Mouse (Mus musculus) gastrocnemius, adult 18-20 months (tissue): ENCODE data around the gene Ikzf3. TPM values are rescaled to one million over a fixed set of nuclear protein-coding genes. Genes with fewer than 3 reads are reported as not detected.

Source experiments
- DNase-seq: peaks from one replicate; pipeline ENCODE4 v3.0.0; 2021; ENCODE audit warnings: low spot score
- total RNA-seq, 2 experiments: library from RNA; stranded (reverse); gene quantifications; 2 replicates each; pipeline ENCODE4 v1.2.3; 2021

Ikzf3 gene
- total RNA-seq, 2 experiments from 2014 or later: 0.14 TPM; not detected in 1

DNA sequence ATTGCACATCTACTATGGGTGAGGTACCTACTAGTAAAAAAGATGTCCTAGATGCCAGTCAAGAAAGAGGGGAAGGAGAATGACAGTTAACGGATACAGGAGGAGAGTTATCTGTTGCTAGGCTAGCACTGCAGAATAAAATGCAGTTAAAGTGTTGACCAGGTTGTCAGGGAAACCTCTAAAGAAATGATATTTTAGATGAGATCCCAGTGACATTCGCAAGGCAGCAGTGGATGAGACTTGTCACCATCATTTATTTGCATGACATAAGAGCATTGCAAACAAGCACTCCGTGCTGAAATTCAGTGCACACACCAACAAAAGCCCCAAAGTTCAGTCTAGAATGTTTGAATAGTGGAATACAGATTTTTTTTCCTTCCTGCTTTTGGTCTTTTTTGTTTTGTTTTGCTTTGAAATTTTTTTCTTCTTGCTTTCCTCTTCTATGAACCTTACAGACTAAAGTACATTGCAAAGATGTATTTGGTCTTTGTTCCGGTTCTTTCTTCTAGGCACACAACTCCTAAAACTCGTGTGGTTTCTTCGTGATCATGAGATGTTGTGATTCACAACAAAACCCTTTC lies 32.4 kb downstream of the Ikzf3 start:
- no peak for DNase-seq

DNA sequence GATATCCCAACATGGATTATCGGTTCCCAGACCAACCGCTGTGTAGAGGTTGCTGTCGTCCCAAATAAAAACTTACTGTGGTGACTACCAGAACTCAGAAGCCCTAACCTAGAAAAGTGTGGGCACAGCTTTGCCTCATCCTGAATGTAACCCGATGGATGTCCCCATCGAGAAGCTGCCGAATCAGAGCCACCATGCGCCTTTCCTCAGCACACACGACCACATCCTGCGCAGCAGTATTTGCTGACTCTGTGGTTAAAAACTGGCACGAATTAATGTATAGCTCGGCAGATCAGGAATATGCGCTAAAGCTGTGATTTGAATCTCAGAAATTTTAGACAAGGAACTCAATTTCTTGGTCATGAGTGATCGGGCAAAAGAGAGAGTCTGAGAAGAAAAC lies 33.0 kb downstream of the Ikzf3 start:
- DNase-seq: no peak

- no peak for DNase-seq
Measured at GRCm38 (mm10) chr11:98510125-98510524, 35.7 kb downstream of the Ikzf3 start.

GRCm38 (mm10) chr11:98509434-98509833 lies 36.4 kb downstream of the Ikzf3 start:
- DNase-seq: peak; percentile 55

GRCm38 (mm10) chr11:98504926-98505325 lies 40.9 kb downstream of the Ikzf3 start:
- DNase-seq: no peak

- DNase-seq: peak; percentile 3
Measured at GRCm38 (mm10) chr11:98497388-98498288, 48.2 kb downstream of the Ikzf3 start.

DNA sequence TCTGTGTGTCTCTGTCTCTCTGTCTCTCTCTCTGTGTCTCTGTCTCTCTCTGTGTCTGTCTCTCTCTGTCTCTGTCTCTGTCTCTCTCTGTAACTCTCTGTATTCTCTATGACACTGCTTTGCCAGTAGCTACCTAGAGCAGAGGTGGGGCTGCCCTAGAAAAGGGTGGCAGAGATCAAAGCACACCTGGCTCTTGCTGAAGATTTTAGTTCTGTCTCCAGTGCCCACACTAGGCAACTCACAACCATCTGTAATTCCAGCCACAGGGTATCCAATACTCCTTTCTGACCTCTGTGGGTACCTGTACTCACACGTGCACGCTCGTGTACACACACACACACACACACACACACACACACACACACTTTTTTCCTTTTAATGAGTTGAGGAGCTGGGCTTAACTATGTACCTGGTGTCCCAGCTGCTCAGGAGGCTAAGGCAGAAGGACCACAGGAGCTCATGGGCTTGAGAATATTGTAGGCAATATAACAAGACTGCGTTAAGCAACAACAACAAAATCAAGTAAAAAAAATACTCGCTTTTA lies 50.6 kb downstream of the Ikzf3 start:
- no peak for DNase-seq

- no peak for DNase-seq
Measured at GRCm38 (mm10) chr11:98493394-98493793, 52.4 kb downstream of the Ikzf3 start.

GRCm38 (mm10) chr11:98492959-98493358 lies 52.9 kb downstream of the Ikzf3 start:
- DNase-seq: no peak

GRCm38 (mm10) chr11:98491571-98491970 lies 54.3 kb downstream of the Ikzf3 start:
- no peak for DNase-seq

DNA sequence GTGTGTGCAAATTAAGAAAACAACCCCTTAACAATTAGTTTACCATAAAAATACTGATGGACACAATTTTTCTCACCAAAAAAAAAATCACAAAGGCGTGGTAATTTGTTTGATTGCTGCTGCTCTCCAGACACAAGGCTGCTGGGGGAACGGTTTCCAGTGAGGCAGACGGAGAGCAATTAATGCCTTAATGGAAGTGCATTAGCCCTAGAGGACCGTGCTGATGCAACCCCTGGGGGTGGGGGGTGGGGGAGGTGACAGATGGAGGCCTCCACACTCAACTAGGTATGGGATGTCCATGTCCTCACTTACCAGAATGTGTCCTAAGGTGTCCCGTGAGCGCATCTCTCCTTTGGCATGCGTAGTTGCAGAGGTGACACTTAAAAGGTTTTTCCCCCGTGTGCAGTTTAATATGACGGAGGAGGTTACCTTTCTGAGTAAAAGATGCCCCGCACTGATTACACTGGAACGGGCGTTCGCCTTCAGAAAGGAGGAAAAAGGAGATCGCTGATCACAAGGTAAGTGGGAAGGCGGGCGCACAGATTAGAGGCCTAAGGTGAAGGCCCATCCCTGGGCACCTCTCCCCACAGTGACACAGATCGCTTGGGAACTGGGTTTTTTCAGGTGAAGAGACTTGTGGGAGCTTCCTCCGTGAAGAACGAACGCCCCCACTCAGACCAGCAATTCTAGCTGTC lies 57.1 kb downstream of the Ikzf3 start:
- no peak for DNase-seq

- DNase-seq: no peak
Measured at GRCm38 (mm10) chr11:98487526-98488040, 58.2 kb downstream of the Ikzf3 start.

DNA sequence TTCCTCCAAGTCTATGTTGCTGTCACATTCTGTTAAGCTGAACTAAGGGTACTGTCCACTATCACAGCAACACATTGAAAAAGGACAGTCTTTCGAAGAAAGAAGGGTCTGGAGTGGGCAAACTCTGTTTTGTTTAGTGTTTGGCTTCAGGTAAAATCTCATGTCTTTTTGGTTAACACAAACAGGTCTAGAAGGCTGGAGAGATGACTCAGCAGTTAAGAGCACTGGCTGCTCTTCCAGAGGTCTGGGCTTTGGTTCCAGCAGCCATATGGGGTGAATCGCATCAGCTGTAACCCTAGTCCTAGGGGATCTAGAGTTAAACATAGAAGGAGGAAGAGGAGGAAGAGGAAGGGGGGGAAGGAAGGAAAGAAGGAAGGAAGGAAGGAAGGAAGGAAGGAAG lies 60.1 kb downstream of the Ikzf3 start:
- DNase-seq: no peak

DNA sequence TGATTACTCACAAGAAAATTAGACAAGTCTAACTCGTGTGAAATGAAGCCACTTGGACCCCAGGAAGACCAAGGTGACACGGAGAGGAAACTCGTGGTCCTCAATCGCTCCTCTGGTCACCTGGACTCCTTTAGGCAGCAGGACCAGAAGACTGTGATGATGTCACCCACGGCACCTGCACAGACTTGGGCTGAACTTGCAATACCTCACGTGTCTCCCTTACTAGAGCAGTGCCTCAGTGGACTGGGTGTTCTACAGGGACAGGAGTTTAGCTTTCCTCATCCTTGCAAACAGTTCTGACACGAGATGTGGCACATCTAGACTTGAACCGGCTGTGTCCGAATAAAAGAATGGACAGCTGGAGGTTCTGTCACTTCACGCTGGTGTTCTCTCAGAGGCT lies 63.8 kb downstream of the Ikzf3 start:
- no peak for DNase-seq

GRCm38 (mm10) chr11:98481231-98481630 lies 64.6 kb downstream of the Ikzf3 start:
- DNase-seq: no peak

- DNase-seq: no peak
Measured at GRCm38 (mm10) chr11:98479940-98480497, 65.8 kb downstream of the Ikzf3 start.

DNA sequence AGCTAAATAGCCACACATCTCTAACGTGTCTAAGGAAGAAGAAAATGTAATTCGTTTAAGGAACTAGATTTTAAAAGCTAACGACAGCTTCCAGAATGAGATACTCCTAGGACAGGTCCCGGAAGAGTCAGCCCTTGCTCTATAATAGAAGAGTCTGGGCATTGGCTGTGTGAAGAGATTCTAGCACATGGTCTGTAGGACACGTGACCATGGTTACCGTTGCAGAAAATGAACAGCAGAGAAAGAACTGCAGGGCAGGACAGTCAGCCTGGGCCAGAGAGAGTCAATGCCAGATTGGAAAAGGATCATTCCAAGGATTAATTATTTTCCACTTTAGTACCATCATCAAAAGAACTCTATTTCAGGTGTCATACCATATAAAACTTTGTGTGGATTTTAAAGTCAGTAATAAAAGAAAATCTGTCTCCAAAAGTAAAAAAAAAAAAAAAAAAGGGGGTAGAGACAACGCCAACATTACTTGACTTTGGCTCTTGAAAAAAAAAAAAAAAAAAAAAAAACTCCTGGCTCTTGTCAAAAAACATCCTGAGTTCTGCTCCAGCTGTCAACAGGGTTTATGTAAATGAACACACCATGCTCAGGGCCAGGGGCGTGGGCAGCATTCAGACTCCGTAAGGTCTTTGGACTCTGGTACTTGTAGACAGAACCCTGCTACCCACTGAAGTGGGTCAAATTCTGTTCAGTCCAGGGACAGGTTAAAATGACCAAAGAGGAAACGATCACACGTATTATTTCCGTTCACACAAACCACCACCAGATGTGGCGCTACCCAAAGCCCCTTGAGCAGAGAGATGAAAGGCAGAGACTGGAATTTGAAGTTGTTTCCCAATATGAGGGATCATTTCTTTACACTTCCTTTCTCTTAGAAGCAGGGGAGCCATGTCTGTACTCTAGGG lies 66.5 kb downstream of the Ikzf3 start:
- DNase-seq: no peak

- DNase-seq: no peak
Measured at GRCm38 (mm10) chr11:98477011-98477701, 68.7 kb downstream of the Ikzf3 start.

- DNase-seq: no peak
Measured at GRCm38 (mm10) chr11:98476434-98476807, 69.4 kb downstream of the Ikzf3 start.
